Mouse (Mus musculus): ENCODE measurements around the gene Zfp93. TPM values are rescaled to one million over a fixed set of nuclear protein-coding genes. Genes with fewer than 3 reads are reported as not detected.

The Zfp93 gene
- polyA plus RNA-seq, 1 experiment from 2014 or later, result 6.5 TPM

DNA sequence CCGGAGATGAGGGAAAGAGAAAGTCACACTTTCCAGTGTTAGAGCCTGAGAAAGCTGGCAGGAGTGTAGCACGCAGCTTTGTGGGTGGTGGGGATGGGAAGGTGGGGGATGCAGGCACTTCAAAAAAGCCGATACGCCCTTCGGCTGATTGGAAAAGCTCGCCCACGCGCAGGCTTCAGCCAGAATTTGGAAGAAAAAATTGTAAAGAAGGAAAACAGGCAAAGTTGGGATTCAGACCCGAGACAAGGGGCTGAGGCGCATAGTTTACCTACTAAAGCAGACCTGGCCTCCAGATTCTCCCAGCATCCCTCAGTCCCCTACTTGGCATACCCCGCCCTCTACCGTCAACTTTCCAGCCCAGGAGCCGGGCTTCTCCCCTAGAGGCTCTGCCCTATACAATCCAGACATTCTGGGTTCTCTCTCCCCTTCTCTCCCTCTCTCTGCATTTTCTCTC is 55.5 kb downstream of the Zfp93 start:
- peak overlapping the region; percentile 66 for H3K4me2 ChIP-seq (ENCODE audit: low read length)
- ATAC-seq (ENCODE audit: insufficient number of reproducible peaks, insufficient read depth, low FRiP score, low read depth), result no peak
- H3K4me3 ChIP-seq (ENCODE audit: control insufficient read depth in 1 of 2, insufficient read depth in 1 of 2, low read depth in 1 of 2, low read length in 2 of 2), result peak overlapping the region; percentile 28 to 39
- no peaks in the 10 kb centered on the region for H3K27me3 ChIP-seq (ENCODE audit: control insufficient read depth, insufficient read depth, low read length)
- peaks cover 11% of the 10 kb centered on the region for H3K9me3 ChIP-seq (ENCODE audit: control insufficient read depth, low read length)
- peak overlapping the region; percentile 50 for H3K9ac ChIP-seq (ENCODE audit: low read length)
- 3% methylated on average over 13 of the region's 13 CpGs for WGBS
- H3K27ac ChIP-seq (replicated peaks in 1 of 2; ENCODE audit: control insufficient read depth in 1 of 2, insufficient read depth in 1 of 2, low read depth in 2 of 2, low read length in 2 of 2), result no peak overlapping the region
- H3K36me3 ChIP-seq (ENCODE audit: control insufficient read depth, insufficient read depth, low read length), result no peaks in the 10 kb centered on the region
- peaks cover 3 to 5% of the 10 kb centered on the region in 2 experiments; a peak in 1 of 4 replicates for H3K4me1 ChIP-seq (ENCODE audit: control insufficient read depth in 2 of 2, insufficient read depth in 2 of 2, low read length in 2 of 2)

DNA sequence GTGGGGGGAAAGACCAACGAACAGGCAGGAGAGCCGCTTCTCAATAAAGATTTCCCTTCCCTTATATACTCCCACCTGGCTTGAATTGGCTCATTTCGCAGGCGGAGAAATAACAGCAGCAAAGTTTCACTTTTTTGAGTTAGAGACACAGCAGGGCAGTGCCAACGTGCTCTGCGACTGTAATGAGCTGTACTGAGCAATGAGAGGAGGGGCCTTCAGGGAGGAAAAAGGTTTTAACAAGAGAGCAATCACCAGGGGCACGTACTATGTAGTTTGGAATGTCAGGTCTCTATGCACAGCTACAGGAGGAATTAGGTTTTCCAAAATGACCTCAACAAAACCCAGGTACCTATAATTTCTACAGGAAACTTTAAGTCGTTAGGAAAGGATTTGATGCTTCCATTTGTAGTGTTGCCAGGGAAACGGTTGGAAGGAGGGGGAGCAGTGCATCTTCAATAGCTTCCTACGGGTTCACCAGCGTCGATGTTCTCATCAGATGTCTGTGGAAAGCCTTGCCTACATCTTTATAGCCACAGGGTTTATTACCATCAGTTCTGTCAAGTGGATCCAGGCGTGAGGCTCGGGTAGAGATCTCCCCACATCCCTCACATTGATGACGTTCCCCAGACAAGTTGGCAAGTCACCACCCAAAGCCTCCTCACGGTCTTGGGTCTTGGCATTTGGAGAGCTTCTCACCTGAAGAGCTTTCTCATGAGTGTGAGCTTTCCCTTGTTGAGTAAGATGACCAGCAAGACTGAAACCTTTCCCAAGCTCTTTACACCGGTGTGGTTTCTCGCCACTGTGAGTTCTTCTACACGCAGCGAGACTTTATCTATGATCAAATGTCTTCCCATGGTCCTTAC is 56.3 kb downstream of the Zfp93 start:
- peak overlapping the region; percentile 28 to 39 for H3K4me3 ChIP-seq (ENCODE audit: control insufficient read depth in 1 of 2, insufficient read depth in 1 of 2, low read depth in 1 of 2, low read length in 2 of 2)
- H3K36me3 ChIP-seq (ENCODE audit: control insufficient read depth, insufficient read depth, low read length), result no peaks in the 10 kb centered on the region
- no peak overlapping the region for H3K27ac ChIP-seq (replicated peaks in 1 of 2; ENCODE audit: control insufficient read depth in 1 of 2, insufficient read depth in 1 of 2, low read depth in 2 of 2, low read length in 2 of 2)
- no peaks in the 10 kb centered on the region for H3K27me3 ChIP-seq (ENCODE audit: control insufficient read depth, insufficient read depth, low read length)
- no peak for ATAC-seq (ENCODE audit: insufficient number of reproducible peaks, insufficient read depth, low FRiP score, low read depth)
- peaks cover 3 to 5% of the 10 kb centered on the region in 2 experiments; a peak in 1 of 4 replicates for H3K4me1 ChIP-seq (ENCODE audit: control insufficient read depth in 2 of 2, insufficient read depth in 2 of 2, low read length in 2 of 2)
- 44% methylated on average over 20 of the region's 20 CpGs for WGBS
- H3K9me3 ChIP-seq (ENCODE audit: control insufficient read depth, low read length), result peaks cover 11% of the 10 kb centered on the region
- H3K4me2 ChIP-seq (ENCODE audit: low read length), result peak overlapping the region; percentile 66
- H3K9ac ChIP-seq (ENCODE audit: low read length), result peak overlapping the region; percentile 50

Other genes with a start within 250 kb of the Zfp93 start
- gene Vmn1r183, start 217.2 kb upstream of the Zfp93 start, polyA plus RNA-seq (2014; fragmentation: Nextera tagmentation; extraction: Ambion mirVana), result not detected in 2 replicates
- 13.5 and 14.8 TPM in 2 replicates for gene Zfp180, start 188.5 kb upstream of the Zfp93 start, polyA plus RNA-seq (2014; fragmentation: Nextera tagmentation; extraction: Ambion mirVana)
- gene Zfp112, start 158.1 kb upstream of the Zfp93 start, polyA plus RNA-seq (2014; fragmentation: Nextera tagmentation; extraction: Ambion mirVana), result 5.3 and 5.6 TPM in 2 replicates
- gene Zfp235, start 136.3 kb upstream of the Zfp93 start, polyA plus RNA-seq (2014; fragmentation: Nextera tagmentation; extraction: Ambion mirVana), result 8.7 and 9.3 TPM in 2 replicates
- 3.2 and 3.3 TPM in 2 replicates for gene Zfp114, start 95.4 kb upstream of the Zfp93 start, polyA plus RNA-seq (2014; fragmentation: Nextera tagmentation; extraction: Ambion mirVana)
- 6.6 and 7.1 TPM in 2 replicates for gene Zfp111, start 59.0 kb upstream of the Zfp93 start, polyA plus RNA-seq (2014; fragmentation: Nextera tagmentation; extraction: Ambion mirVana)
- 2.3 and 3.4 TPM in 2 replicates for gene Zfp109, start 32.9 kb upstream of the Zfp93 start, polyA plus RNA-seq (2014; fragmentation: Nextera tagmentation; extraction: Ambion mirVana)
- gene Zfp108, start 15.6 kb upstream of the Zfp93 start, polyA plus RNA-seq (2014; fragmentation: Nextera tagmentation; extraction: Ambion mirVana), result 2.2 and 2.5 TPM in 2 replicates
- gene Zfp61, start 30.8 kb downstream of the Zfp93 start, polyA plus RNA-seq (2014; fragmentation: Nextera tagmentation; extraction: Ambion mirVana), result 12.9 and 15.9 TPM in 2 replicates
- 4.5 and 6.3 TPM in 2 replicates for gene Zfp94, start 46.2 kb downstream of the Zfp93 start, polyA plus RNA-seq (2014; fragmentation: Nextera tagmentation; extraction: Ambion mirVana)
- gene Tescl, start 63.5 kb downstream of the Zfp93 start, polyA plus RNA-seq (2014; fragmentation: Nextera tagmentation; extraction: Ambion mirVana), result not detected in 2 replicates
- not detected in 2 replicates for gene Lypd5, start 78.8 kb downstream of the Zfp93 start, polyA plus RNA-seq (2014; fragmentation: Nextera tagmentation; extraction: Ambion mirVana)
- gene Kcnn4, start 99.8 kb downstream of the Zfp93 start, polyA plus RNA-seq (2014; fragmentation: Nextera tagmentation; extraction: Ambion mirVana), result 1.4 and 1.8 TPM in 2 replicates
- 18.4 and 20.7 TPM in 2 replicates for gene Smg9, start 129.2 kb downstream of the Zfp93 start, polyA plus RNA-seq (2014; fragmentation: Nextera tagmentation; extraction: Ambion mirVana)
- not detected in 2 replicates for gene Irgc1, start 181.9 kb downstream of the Zfp93 start, polyA plus RNA-seq (2014; fragmentation: Nextera tagmentation; extraction: Ambion mirVana)
- 7.9 and 8.2 TPM in 2 replicates for gene Plaur, start 192.1 kb downstream of the Zfp93 start, polyA plus RNA-seq (2014; fragmentation: Nextera tagmentation; extraction: Ambion mirVana)
- 0.46 and 0.47 TPM in 2 replicates for gene Cadm4, start 211.6 kb downstream of the Zfp93 start, polyA plus RNA-seq (2014; fragmentation: Nextera tagmentation; extraction: Ambion mirVana)
- gene Zfp428, start 236.6 kb downstream of the Zfp93 start, polyA plus RNA-seq (2014; fragmentation: Nextera tagmentation; extraction: Ambion mirVana), result 23.7 and 28.2 TPM in 2 replicates
- 0.38 TPM in 1 of 2 replicates, not detected in the other for gene AC161166.1, start 242.0 kb downstream of the Zfp93 start, polyA plus RNA-seq (2014; fragmentation: Nextera tagmentation; extraction: Ambion mirVana)